Mouse (Mus musculus) intestine, postnatal 0 days (tissue): ENCODE data around the gene Hand2. TPM values are rescaled to one million over a fixed set of nuclear protein-coding genes. Genes with fewer than 3 reads are reported as not detected.

Experiments used
- ATAC-seq: fragments of 200-750 bp; cut with Nextera tagmentation; 2 replicates; pipeline ENCODE4 v1.8.0; 2017; ENCODE audit warnings: mild to moderate bottlenecking, moderate TSS enrichment, moderate library complexity
- H3K27ac ChIP-seq: fragments of 300-500 bp; sonication (generic); 2 replicates; pipeline ENCODE4 v1.5.1; 2014; ENCODE audit warnings: mild to moderate bottlenecking, low read depth, low read length, moderate library complexity
- H3K27me3 ChIP-seq: fragments of 300-500 bp; sonication (generic); replicated peaks from 2 replicates; pipeline ENCODE4 v1.6.1; 2014; ENCODE audit warnings: low read length, mixed read lengths; ENCODE audit not compliant: control insufficient read depth, insufficient read depth
- H3K36me3 ChIP-seq: fragments of 300-500 bp; sonication (generic); 2 replicates; pipeline ENCODE4 v1.6.1; 2014; ENCODE audit warnings: mild to moderate bottlenecking, moderate library complexity; ENCODE audit not compliant: control insufficient read depth, insufficient read depth
- H3K4me1 ChIP-seq: fragments of 300-500 bp; sonication (generic); replicated peaks from 2 replicates; pipeline ENCODE4 v1.6.1; 2014; ENCODE audit warnings: antibody characterized with exemption, low read length, mixed read lengths; ENCODE audit not compliant: control insufficient read depth, insufficient read depth
- H3K4me2 ChIP-seq: fragments of 300-500 bp; sonication (generic); replicated peaks from 2 replicates; pipeline ENCODE4 v1.6.1; 2014; ENCODE audit warnings: low read depth, mild to moderate bottlenecking, moderate library complexity
- H3K4me3 ChIP-seq: fragments of 300-500 bp; sonication (generic); 2 replicates; pipeline ENCODE4 v1.5.1; 2014; ENCODE audit warnings: low read depth, low read length
- H3K9ac ChIP-seq: fragments of 300-500 bp; sonication (generic); 2 replicates; pipeline ENCODE4 v1.6.1; 2014; ENCODE audit warnings: mild to moderate bottlenecking, low read depth, low read length
- H3K9me3 ChIP-seq: fragments of 300-500 bp; sonication (generic); 2 replicates; pipeline ENCODE4 v1.6.1; 2016; ENCODE audit warnings: mixed run types; ENCODE audit not compliant: control insufficient read depth
- CTCF ChIP-seq: sonication (generic); IDR thresholded peaks from 2 replicates; pipeline ENCODE4 v1.5.1; 2016; ENCODE audit warnings: low read depth, mild to moderate bottlenecking, control low read depth, antibody characterized with exemption, moderate library complexity
- WGBS: fragments of 180-500 bp; shearing (Covaris S2); extraction: QIAGEN DNeasy Blood & Tissue Kit; methylation state at CpG from one replicate; pipeline ENCODE4 v1.1.7; 2014; 5-methylcytosine and 5-hydroxymethylcytosine counted together
- polyA plus RNA-seq: library from polyadenylated mRNA; unstranded; fragments of >200 nt; fragmentation: Nextera tagmentation; extraction: Ambion mirVana; gene quantifications from 2 replicates; pipeline ENCODE4 v1.2.1, GENCODE M21; 2015

The Hand2 gene
- polyA plus RNA-seq, 1 experiment from 2014 or later, result 3.5 TPM

DNA sequence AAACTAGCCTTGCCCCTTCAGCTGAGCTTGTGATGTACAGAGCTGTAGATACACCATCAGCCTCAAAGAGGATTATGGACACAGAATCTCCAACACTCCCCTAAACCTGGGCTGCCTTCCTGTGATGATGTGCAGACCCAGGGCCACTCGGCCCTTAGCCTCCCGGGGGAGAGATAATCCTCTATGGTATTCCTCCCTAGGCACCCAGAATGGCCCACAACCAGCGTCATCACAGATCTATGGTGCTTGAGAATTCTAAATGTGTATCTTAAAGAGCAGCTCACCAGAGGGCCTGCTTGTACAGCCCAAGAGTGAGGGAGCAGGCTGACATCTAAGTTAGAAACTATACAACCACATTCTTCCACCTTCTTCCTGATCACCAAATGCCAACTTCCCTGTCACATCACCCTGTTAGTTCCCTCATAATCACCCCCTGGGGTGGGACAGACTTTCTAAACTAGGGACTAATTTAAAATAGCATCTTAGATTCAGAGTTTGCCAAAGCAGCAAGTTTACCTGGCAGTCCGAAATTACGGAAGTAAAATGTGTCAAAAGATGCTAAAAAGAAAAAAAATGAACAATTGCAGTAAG is 2.8 kb upstream of the Hand2 start:
- no peak for ATAC-seq
- Histone ChIP-seq H3K4me1 (no peaks in the 10 kb centered on the region), H3K9ac (no peak overlapping the region), H3K27me3 (peaks cover 78% of the 10 kb centered on the region), H3K4me3 (no peak overlapping the region), H3K4me2 (no peak overlapping the region; the same call in 1 of the 2 replicates), H3K9me3 (no peaks in the 10 kb centered on the region), H3K36me3 (no peaks in the 10 kb centered on the region), H3K27ac (no peak overlapping the region)
- no peak for TF ChIP-seq CTCF
- 22% methylated on average over 5 of the region's 5 CpGs for WGBS

GRCm38 (mm10) chr8:57319092-57319980 is 1.4 kb upstream of the Hand2 start:
- H3K4me2 ChIP-seq, result peak overlapping the region; percentile 66; the same call in 1 of the 2 replicates
- peak overlapping the region; percentile 57 for H3K4me3 ChIP-seq
- peak overlapping the region; percentile 2; the same call in 1 of the 2 replicates for H3K9ac ChIP-seq
- H3K27me3 ChIP-seq, result peaks cover 80% of the 10 kb centered on the region
- no peak for TF ChIP-seq CTCF
- WGBS, result 19% methylated on average over 17 of the region's 17 CpGs
- H3K4me1 ChIP-seq, result no peaks in the 10 kb centered on the region
- no peak overlapping the region for H3K27ac ChIP-seq
- no peaks in the 10 kb centered on the region for H3K36me3 ChIP-seq
- no peak for ATAC-seq
- H3K9me3 ChIP-seq, result no peaks in the 10 kb centered on the region

- no peak overlapping the region for H3K9ac ChIP-seq
- WGBS, result 6% methylated on average over 22 of the region's 22 CpGs
Observed at GRCm38 (mm10) chr8:57319981-57320585, 700 bp upstream of the Hand2 start.

GRCm38 (mm10) chr8:57321898-57322895 is 1.4 kb downstream of the Hand2 start:
- no peak for ATAC-seq

More at GRCm38 (mm10) chr8:57319981-57320585, 700 bp upstream of the Hand2 start:
- H3K4me3 ChIP-seq, result peak overlapping the region; percentile 57
- TF ChIP-seq CTCF, result no peak
- no peak overlapping the region for H3K27ac ChIP-seq
- peak overlapping the region; percentile 66; the same call in 1 of the 2 replicates for H3K4me2 ChIP-seq
- peaks cover 83% of the 10 kb centered on the region for H3K27me3 ChIP-seq
- H3K9me3 ChIP-seq, result no peaks in the 10 kb centered on the region
- no peaks in the 10 kb centered on the region for H3K4me1 ChIP-seq
- no peaks in the 10 kb centered on the region for H3K36me3 ChIP-seq
- ATAC-seq, result no peak

DNA sequence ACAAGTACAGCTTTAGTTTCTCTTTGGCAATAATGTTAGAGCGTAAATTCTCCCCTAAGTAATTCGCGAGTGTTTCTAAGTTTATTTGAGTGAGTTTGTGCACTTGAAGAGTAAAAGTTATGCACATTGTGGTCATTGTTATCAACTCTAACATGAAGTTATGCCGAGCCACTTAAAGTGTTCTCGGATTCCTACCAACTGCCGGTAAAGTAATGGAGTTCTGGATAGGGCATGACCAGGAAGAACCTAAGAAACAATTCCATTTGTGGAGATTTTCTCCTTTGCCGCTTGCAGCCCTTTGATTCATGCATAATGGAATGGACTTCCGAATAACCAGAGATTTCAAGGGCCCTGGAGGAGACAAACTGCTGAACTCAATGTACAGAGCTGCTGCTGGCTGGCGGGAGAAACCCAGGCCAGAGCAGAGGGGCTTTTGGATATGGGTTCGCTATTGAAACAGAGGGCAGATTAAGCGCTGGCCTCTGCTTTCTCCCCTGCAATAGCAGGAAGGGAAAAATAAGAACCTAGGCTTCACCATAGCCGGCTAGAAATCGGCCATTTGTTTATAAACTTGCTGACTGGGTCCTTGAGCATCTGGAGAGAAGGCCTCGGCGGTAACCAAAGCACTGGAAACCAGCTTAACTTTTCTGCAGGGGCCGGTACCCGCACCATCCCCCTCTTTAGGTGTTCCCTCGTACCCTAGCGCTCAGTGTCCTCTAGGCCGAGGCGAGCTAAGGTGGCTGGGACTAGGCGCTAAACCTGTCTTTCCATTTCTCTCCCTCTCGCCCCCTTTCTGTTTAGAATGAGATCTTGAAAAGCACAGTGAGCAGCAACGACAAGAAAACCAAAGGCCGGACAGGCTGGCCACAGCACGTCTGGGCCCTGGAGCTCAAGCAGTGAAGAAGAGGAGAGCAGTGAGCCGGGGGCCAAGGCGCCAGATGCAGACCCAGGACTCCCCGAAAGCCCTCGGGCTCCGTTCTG is 2.5 kb downstream of the Hand2 start:
- Histone ChIP-seq H3K4me1 (no peaks in the 10 kb centered on the region), H3K4me2 (peak overlapping the region; percentile 66), H3K9me3 (no peaks in the 10 kb centered on the region), H3K27ac (peak overlapping the region; percentile 15; the same call in 1 of the 2 replicates), H3K9ac (peak overlapping the region; percentile 34), H3K27me3 (peaks cover 90% of the 10 kb centered on the region), H3K4me3 (peak overlapping the region; percentile 57), H3K36me3 (no peaks in the 10 kb centered on the region)
- ATAC-seq, result no peak
- no peak for TF ChIP-seq CTCF
- 10% methylated on average over 31 of the region's 31 CpGs for WGBS

More at GRCm38 (mm10) chr8:57321898-57322895, 1.4 kb downstream of the Hand2 start:
- peak overlapping the region; percentile 66 for H3K4me2 ChIP-seq
- TF ChIP-seq CTCF, result no peak
- H3K4me3 ChIP-seq, result peak overlapping the region; percentile 57
- H3K4me1 ChIP-seq, result no peaks in the 10 kb centered on the region
- peak overlapping the region; percentile 57 for H3K27ac ChIP-seq
- no peaks in the 10 kb centered on the region for H3K36me3 ChIP-seq
- H3K9ac ChIP-seq, result peak overlapping the region; percentile 64
- peaks cover 87% of the 10 kb centered on the region for H3K27me3 ChIP-seq
- whole genome bisulfite sequencing, result 1% methylated on average over 58 of the region's 64 CpGs
- H3K9me3 ChIP-seq, result no peaks in the 10 kb centered on the region
